ENCODE assay signal across 9 mouse cellular contexts in genomic region chr16:33261584-33262061, GRCm38 (mm10). TPM values are rescaled to one million over a fixed set of nuclear protein-coding genes. Genes with fewer than 3 reads are reported as not detected.
A peak's percentile ranks its signal among the peaks of the same experiment; 100 is the strongest.
DNase-seq lines count a peak whose midpoint lies in the region; ATAC-seq and TF ChIP-seq lines count a peak whose summit lies in the region.
"Had no signal": no experiment of that assay in that cellular context is flagged by ENCODE, and none has a peak within 500 bp of the region (broad histone marks: within the 10 kb centered on the region; RNA-seq: fewer than 3 reads in every experiment).

No protein-coding gene starts in this region.

- H3K4me1 ChIP-seq in lung, embryonic 14.5 days (ENCODE audit: insufficient read depth): peaks cover 14% of the 10 kb centered on the region
- H3K4me1 ChIP-seq in intestine, embryonic 15.5 days (replicated peaks): peaks cover 10% of the 10 kb centered on the region; the same call in 1 of the 2 replicates
- H3K4me1 ChIP-seq: midbrain, embryonic 12.5 days had no signal

- peak; percentile 45 for DNase-seq in lung, embryonic 14.5 days
- DNase-seq in lung, adult 18-20 months: no peak
- DNase-seq in adipocyte (ENCODE audit: low spot score): peak; percentile 59
- DNase-seq in right cerebral cortex, adult 18-20 months: no peak
- no peak for DNase-seq in adrenal gland, adult 2 months
- DNase-seq in cerebellum, postnatal 14 days: no peak

- H3K4me2 ChIP-seq in lung, embryonic 14.5 days: no peak overlapping the region
- H3K4me2 ChIP-seq in intestine, embryonic 15.5 days (replicated peaks): no peak overlapping the region
- H3K4me2 ChIP-seq: midbrain, embryonic 12.5 days had no signal

- H3K9me3 ChIP-seq in lung, embryonic 14.5 days (ENCODE audit: low read depth, low read length): no peaks in the 10 kb centered on the region
- H3K9me3 ChIP-seq in intestine, embryonic 15.5 days: no peaks in the 10 kb centered on the region
- H3K9me3 ChIP-seq: midbrain, embryonic 12.5 days had no signal

- no peak overlapping the region for H3K9ac ChIP-seq in lung, embryonic 14.5 days
- H3K9ac ChIP-seq in intestine, embryonic 15.5 days: no peak overlapping the region
- H3K9ac ChIP-seq: midbrain, embryonic 12.5 days had no signal

- ATAC-seq in lung, embryonic 14.5 days (ENCODE audit: insufficient read depth): peak; percentile 31; the same call in 1 of the 2 replicates
- peak; percentile 41; the same call in 1 of the 2 replicates for ATAC-seq in intestine, embryonic 15.5 days
- peak; percentile 27 for ATAC-seq in monocyte, adult 5-6 weeks (replicated peaks; ENCODE audit: insufficient number of reproducible peaks, low FRiP score, low TSS enrichment, poor library complexity, severe bottlenecking)

- H3K4me3 ChIP-seq in lung, embryonic 14.5 days (ENCODE audit: low read depth, low read length): no peak overlapping the region
- H3K4me3 ChIP-seq in intestine, embryonic 15.5 days (replicated peaks): no peak overlapping the region
- H3K4me3 ChIP-seq: midbrain, embryonic 12.5 days had no signal

- WGBS in lung, embryonic 14.5 days: 45% methylated on average over 2 of the region's 2 CpGs
- 31% methylated on average over 2 of the region's 2 CpGs for WGBS in intestine, embryonic 15.5 days

- no peaks in the 10 kb centered on the region for H3K27me3 ChIP-seq in lung, embryonic 14.5 days (ENCODE audit: insufficient read depth, low read length)
- no peaks in the 10 kb centered on the region for H3K27me3 ChIP-seq in intestine, embryonic 15.5 days (replicated peaks)
- H3K27me3 ChIP-seq: midbrain, embryonic 12.5 days had no signal

- no peak for TF ChIP-seq CTCF in lung, embryonic 14.5 days (IDR thresholded peaks at IDR 0.05; ENCODE audit: low read depth)

- H3K36me3 ChIP-seq in lung, embryonic 14.5 days (ENCODE audit: insufficient read depth): peaks cover 35% of the 10 kb centered on the region
- H3K36me3 ChIP-seq in intestine, embryonic 15.5 days: peaks cover 7% of the 10 kb centered on the region

- H3K27ac ChIP-seq in lung, embryonic 14.5 days (ENCODE audit: low read depth): peak overlapping the region; percentile 50; the same call in 1 of the 2 replicates
- no peak overlapping the region for H3K27ac ChIP-seq in intestine, embryonic 15.5 days
- H3K27ac ChIP-seq: midbrain, embryonic 12.5 days had no signal

RNA-seq across cellular contexts. Expression of gene Snx4, which starts 10.4 kb away (rescaled TPM):
- 110 and 113 TPM in 2 replicates for polyA plus RNA-seq in lung, embryonic 14.5 days (2014; fragmentation: Nextera tagmentation; extraction: Ambion mirVana)
- polyA plus RNA-seq in intestine, embryonic 15.5 days (2015; fragmentation: Nextera tagmentation; extraction: Ambion mirVana): 80.2 and 82.5 TPM in 2 replicates
- total RNA-seq in monocyte, adult 5-6 weeks (2017): 87.8 to 97.4 TPM (median 89.4 TPM) in 3 replicates
- 10 to 100 TPM; 45.5 to 47.4 TPM for total RNA-seq in adrenal gland, adult 2 months (2021)
- polyA plus RNA-seq in adrenal gland, adult 2 months (2012; rRNA removed): 2.6 and 6.9 TPM in 2 replicates

Comparison
In these comparisons a context has a peak if more than half of its experiments do, and no peak if none do; other contexts are left out.
1. DNase-seq: peak in lung, embryonic 14.5 days (single experiment) and adipocyte (single experiment); none in lung, adult 18-20 months (0 of 2), right cerebral cortex, adult 18-20 months (single experiment), adrenal gland, adult 2 months (single experiment) and cerebellum, postnatal 14 days (0 of 2).
2. RNA of gene Snx4, which starts 10.4 kb away (polyA plus RNA-seq): 110 to 113 TPM in lung, embryonic 14.5 days and 80.2 to 82.5 TPM in intestine, embryonic 15.5 days; 2.6 to 6.9 TPM in adrenal gland, adult 2 months; every median in the first group is over 10 times any median in the second.
3. Peak in every context shown above with its lines, with median percentiles within 50 percentile points of each other: ATAC-seq.